Mouse (Mus musculus) midbrain, embryonic 15.5 days (tissue): Measurements from ENCODE around the gene Ykt6. TPM values are rescaled to one million over a fixed set of nuclear protein-coding genes. Genes with fewer than 3 reads are reported as not detected.

Source experiments
- ATAC-seq: fragments of 200-750 bp; cut with Nextera tagmentation; replicated peaks from 2 replicates; pipeline ENCODE4 v1.8.0; 2017; ENCODE audit warnings: moderate TSS enrichment
- H3K27ac ChIP-seq: fragments of 300-500 bp; sonication (generic); 2 replicates; pipeline ENCODE4 v1.5.1; 2015; ENCODE audit warnings: mild to moderate bottlenecking, inconsistent platforms
- H3K27me3 ChIP-seq: fragments of 300-500 bp; sonication (generic); replicated peaks from 2 replicates; pipeline ENCODE4 v1.6.1; 2015; ENCODE audit warnings: inconsistent platforms
- H3K36me3 ChIP-seq: fragments of 300-500 bp; sonication (generic); replicated peaks from 2 replicates; pipeline ENCODE4 v1.6.1; 2015; ENCODE audit warnings: inconsistent platforms
- H3K4me1 ChIP-seq: fragments of 300-500 bp; sonication (generic); 2 replicates; pipeline ENCODE4 v1.6.1; 2015; ENCODE audit warnings: inconsistent platforms
- H3K4me2 ChIP-seq: fragments of 300-500 bp; sonication (generic); 2 replicates; pipeline ENCODE4 v1.6.1; 2015; ENCODE audit warnings: inconsistent platforms, mild to moderate bottlenecking, moderate library complexity
- H3K4me3 ChIP-seq: fragments of 300-500 bp; sonication (generic); 2 replicates; pipeline ENCODE4 v1.5.1; 2015; ENCODE audit warnings: mild to moderate bottlenecking, inconsistent platforms
- H3K9ac ChIP-seq: fragments of 300-500 bp; sonication (generic); 2 replicates; pipeline ENCODE4 v1.6.1; 2015; ENCODE audit warnings: mild to moderate bottlenecking, inconsistent platforms
- H3K9me3 ChIP-seq: fragments of 300-500 bp; sonication (generic); 2 replicates; pipeline ENCODE4 v1.6.1; 2016; ENCODE audit warnings: inconsistent platforms
- WGBS: fragments of 180-500 bp; shearing (Covaris S2); methylation state at CpG from one replicate; pipeline ENCODE4 v1.1.7; 2015; ENCODE audit warnings: mixed read lengths; 5-methylcytosine and 5-hydroxymethylcytosine counted together
- polyA plus RNA-seq: library from polyadenylated mRNA; unstranded; fragments of >200 nt; fragmentation: Nextera tagmentation; extraction: Ambion mirVana; gene quantifications from 2 replicates; pipeline ENCODE4 v1.2.1, GENCODE M21; 2015

The Ykt6 gene
- polyA plus RNA-seq, 1 experiment from 2014 or later: 96.8 TPM

DNA sequence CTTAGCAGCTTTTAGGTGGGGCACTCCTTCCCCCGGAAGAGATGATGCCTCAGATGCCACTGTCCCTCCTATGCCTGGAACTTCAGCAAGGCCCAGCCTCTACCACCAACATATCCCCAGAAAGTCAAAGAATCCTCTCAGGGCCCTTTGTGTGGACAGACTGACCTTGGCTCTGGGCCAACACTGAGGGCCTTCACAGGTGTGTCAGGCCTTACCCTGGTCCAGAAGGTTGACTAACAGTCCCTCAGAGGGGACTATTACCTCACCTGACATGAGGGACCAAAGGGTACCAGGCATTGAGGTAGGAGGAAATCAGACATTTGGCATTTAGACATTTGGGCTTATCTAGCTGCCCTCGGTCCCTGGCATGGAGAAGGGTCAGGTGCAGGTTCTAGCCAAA is 24.6 kb downstream of the Ykt6 start:
- no peaks in the 10 kb centered on the region for H3K27me3 ChIP-seq
- H3K4me1 ChIP-seq: no peaks in the 10 kb centered on the region
- H3K4me2 ChIP-seq: no peak overlapping the region
- no peak for ATAC-seq
- no peak overlapping the region for H3K9ac ChIP-seq
- H3K27ac ChIP-seq: no peak overlapping the region
- no peaks in the 10 kb centered on the region for H3K9me3 ChIP-seq
- 97% methylated on average over 2 of the region's 2 CpGs for WGBS
- 0 out of 2 replicates have a peak, but pooled peaks cover 13% of the 10 kb centered on the region for H3K36me3 ChIP-seq
- no peak overlapping the region for H3K4me3 ChIP-seq

DNA sequence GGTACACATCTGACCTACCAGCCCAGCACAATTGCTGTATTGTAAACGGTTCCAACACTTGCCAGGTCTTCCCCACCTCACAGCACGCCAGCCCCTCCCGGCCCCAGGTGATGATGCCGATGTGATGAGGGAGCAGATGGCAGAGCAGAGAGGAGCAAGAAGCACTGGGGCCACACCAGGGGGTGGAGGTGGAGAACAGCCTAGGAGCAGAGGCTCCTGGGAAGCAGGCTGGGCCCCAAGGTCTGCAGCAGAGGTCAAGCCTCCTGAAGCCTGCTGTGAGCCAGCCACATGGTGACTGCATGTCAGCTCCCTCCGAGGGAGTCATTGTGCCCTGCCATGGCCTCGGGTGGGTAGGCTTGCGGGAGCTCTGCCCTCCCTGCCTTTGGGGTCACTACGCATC is 25.1 kb downstream of the Ykt6 start:
- Histone ChIP-seq H3K27ac (no peak overlapping the region), H3K4me1 (no peaks in the 10 kb centered on the region), H3K9ac (no peak overlapping the region), H3K4me2 (no peak overlapping the region), H3K9me3 (no peaks in the 10 kb centered on the region), H3K4me3 (no peak overlapping the region), H3K27me3 (no peaks in the 10 kb centered on the region), H3K36me3 (0 out of 2 replicates have a peak, but pooled peaks cover 13% of the 10 kb centered on the region)
- ATAC-seq: no peak
- WGBS: 76% methylated on average over 8 of the region's 8 CpGs

DNA sequence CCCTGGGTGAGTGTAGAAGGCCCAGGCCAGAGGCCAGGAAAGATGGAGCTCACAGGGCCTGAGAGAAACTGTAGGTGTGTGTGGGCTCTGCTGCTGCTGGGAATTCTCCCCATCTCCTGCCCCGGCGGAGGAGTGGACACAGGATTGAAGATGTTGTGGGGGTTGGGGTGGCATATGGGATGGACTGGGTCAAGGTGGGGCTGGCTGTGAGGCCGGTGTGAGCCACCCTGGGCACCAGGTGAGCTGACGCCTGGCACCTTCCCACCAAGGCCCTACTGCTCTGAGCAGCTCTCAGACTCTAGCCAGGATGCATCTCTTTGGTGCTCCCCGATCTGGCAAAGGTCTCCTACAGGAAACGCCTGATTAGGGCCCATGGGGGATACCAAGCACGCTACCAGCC is 25.8 kb downstream of the Ykt6 start:
- ATAC-seq: no peak
- Histone ChIP-seq H3K9ac (no peak overlapping the region), H3K4me2 (no peak overlapping the region), H3K27me3 (no peaks in the 10 kb centered on the region), H3K36me3 (0 out of 2 replicates have a peak, but pooled peaks cover 13% of the 10 kb centered on the region), H3K27ac (no peak overlapping the region), H3K4me1 (no peaks in the 10 kb centered on the region), H3K4me3 (no peak overlapping the region), H3K9me3 (no peaks in the 10 kb centered on the region)
- 92% methylated on average over 7 of the region's 7 CpGs for WGBS

DNA sequence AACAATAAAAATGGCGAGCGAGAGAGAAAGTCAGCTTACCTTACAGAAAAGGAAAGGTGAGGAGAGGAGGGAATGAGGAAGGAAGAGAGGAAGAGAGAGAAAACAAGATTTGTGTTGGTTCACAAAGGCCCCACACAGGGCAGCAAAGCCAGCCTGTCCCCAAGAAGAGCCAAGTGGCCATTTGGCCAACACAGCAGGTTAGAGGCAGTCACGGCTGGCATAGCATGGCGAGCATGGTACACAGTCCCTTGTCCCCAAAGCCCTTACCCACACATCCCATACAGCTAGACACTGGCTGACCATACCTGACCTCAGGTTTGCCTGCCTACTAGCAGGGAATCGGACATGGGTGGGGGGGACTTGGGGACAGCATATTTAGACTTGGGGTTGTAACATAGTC is 28.1 kb downstream of the Ykt6 start:
- no peak overlapping the region for H3K4me2 ChIP-seq
- no peak overlapping the region for H3K9ac ChIP-seq
- no peaks in the 10 kb centered on the region for H3K27me3 ChIP-seq
- H3K4me3 ChIP-seq: no peak overlapping the region
- WGBS: 88% methylated on average over 5 of the region's 5 CpGs
- no peak for ATAC-seq
- no peaks in the 10 kb centered on the region for H3K9me3 ChIP-seq
- no peak overlapping the region for H3K27ac ChIP-seq
- H3K4me1 ChIP-seq: no peaks in the 10 kb centered on the region
- 0 out of 2 replicates have a peak, but pooled peaks cover 5% of the 10 kb centered on the region for H3K36me3 ChIP-seq

DNA sequence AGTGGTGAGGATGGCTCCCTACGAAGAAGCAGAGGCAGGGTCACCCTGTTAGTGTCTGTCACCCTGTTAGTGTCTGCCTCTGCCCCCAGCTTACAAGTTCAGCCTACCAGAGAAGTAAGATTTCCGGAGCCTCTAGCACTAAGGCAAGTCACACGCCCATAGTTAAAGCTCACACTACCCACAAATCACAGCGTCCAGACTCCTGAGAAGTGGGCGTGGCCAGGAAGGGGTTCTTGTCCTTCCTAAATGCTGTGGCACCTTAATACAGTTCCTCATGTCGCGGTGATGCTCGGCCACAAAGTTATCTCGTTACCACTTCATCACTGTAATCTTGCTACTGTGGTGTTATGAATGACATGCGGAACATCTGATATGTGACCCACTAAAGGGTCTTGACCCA is 32.6 kb downstream of the Ykt6 start:
- 85% methylated on average over 10 of the region's 10 CpGs for whole genome bisulfite sequencing
- Histone ChIP-seq H3K27ac (no peak overlapping the region), H3K4me1 (no peaks in the 10 kb centered on the region), H3K9me3 (no peaks in the 10 kb centered on the region), H3K9ac (no peak overlapping the region), H3K4me2 (no peak overlapping the region), H3K4me3 (no peak overlapping the region), H3K27me3 (no peaks in the 10 kb centered on the region), H3K36me3 (peaks cover 4% of the 10 kb centered on the region; the same call in 1 of the 2 replicates)
- ATAC-seq: no peak

DNA sequence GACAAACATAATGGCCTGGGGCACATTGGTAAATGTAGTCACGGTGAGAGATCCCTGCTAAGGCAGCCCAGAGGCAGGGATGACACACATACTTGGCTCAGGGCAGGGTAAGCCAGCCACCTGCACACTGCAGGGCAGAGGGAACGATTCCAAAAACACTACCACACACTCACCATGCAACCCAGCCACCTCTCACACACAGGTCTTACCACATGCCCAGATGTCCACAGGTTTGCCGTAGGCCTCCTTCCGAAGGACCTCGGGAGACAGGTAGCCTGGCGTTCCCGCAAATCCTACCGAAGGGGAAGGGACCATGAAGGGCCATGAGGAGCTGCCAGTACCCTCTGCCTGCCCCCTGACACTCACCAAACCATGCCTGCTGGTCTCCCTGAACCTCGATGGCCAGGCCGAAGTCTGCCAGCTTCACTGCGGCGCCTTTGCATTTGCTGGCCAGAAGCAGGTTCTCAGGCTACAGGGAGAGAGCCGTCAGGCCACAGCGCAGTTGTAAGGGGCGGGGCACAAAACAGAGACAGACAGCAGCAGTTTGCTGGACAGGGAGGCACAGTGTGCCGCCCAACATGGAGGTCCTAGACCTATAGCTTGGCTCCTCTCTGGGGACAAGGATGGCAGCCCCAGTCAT is 34.6 kb downstream of the Ykt6 start:
- Histone ChIP-seq H3K9ac (no peak overlapping the region), H3K36me3 (peaks cover 4% of the 10 kb centered on the region; the same call in 1 of the 2 replicates), H3K4me1 (no peaks in the 10 kb centered on the region), H3K9me3 (no peaks in the 10 kb centered on the region), H3K27ac (no peak overlapping the region), H3K4me2 (no peak overlapping the region), H3K27me3 (no peaks in the 10 kb centered on the region), H3K4me3 (no peak overlapping the region)
- ATAC-seq: no peak
- 86% methylated on average over 16 of the region's 16 CpGs for WGBS

DNA sequence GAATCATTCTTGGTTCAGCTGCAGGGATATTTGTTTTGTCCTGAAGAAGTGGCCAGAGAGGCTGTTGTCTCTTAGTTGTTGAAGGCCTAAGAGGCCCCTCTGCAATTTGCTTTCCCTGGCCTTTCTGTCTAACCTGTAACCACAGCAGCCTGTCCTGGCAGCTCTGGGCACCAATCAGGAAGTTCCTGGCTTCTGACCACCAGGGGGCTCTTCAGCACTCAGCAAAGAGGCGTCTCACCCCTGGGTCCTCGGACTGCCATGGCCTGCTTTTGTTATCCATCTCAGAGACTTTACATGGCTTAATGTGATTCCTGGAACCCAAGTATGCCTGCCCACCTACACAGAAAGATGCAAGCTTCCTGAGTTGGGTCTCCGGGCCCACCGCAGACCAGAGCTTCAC is 35.4 kb downstream of the Ykt6 start:
- no peak for ATAC-seq
- WGBS: 35% methylated on average over 4 of the region's 4 CpGs
- Histone ChIP-seq H3K9ac (no peak overlapping the region), H3K4me3 (no peak overlapping the region), H3K4me1 (no peaks in the 10 kb centered on the region), H3K27me3 (no peaks in the 10 kb centered on the region), H3K9me3 (no peaks in the 10 kb centered on the region), H3K27ac (no peak overlapping the region), H3K36me3 (peaks cover 4% of the 10 kb centered on the region; the same call in 1 of the 2 replicates), H3K4me2 (no peak overlapping the region)

DNA sequence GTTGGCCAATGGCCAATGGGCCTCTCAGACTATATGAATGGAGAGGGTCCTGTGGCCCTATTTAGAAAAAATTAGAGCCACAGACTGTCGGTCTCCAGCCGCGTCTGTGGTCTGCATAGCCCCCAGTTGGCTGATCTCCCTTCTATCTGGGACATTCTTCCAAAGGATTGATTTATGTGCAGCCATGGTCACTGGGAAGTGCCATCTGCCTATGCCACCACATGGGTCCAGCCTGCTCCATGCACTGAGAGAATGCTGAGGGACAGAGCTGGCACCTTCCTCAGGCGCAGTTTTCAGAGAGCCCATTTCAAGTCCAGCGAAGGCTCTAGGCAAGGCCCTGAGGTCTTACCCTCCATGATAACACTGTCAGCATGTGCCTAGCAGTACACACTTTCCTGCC is 38.7 kb downstream of the Ykt6 start:
- Histone ChIP-seq H3K36me3 (peaks cover 4% of the 10 kb centered on the region; the same call in 1 of the 2 replicates), H3K4me3 (no peak overlapping the region), H3K27ac (no peak overlapping the region), H3K9ac (no peak overlapping the region), H3K4me1 (no peaks in the 10 kb centered on the region), H3K27me3 (no peaks in the 10 kb centered on the region), H3K4me2 (no peak overlapping the region), H3K9me3 (no peaks in the 10 kb centered on the region)
- no peak for ATAC-seq
- WGBS: 90% methylated on average over 5 of the region's 5 CpGs

DNA sequence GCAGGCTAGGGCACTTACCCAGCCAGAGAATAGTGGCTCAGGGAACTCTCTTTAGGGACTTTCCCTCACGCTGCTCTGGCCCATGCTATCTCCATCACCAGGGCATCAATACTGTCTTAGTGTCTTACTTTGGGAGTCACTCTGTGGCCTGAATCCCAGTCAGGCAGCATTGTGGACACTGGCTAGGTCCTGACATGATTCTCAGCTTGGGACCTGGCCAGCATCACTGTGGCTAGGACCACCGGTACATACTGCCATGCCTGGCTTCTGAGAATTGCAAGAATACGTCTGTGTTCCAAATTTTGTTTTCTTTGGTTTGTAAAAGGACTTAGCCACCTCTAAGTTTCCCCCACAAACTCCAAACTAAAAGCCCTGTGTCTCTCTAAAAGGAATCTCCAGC is 39.4 kb downstream of the Ykt6 start:
- ATAC-seq: no peak
- Histone ChIP-seq H3K27ac (no peak overlapping the region), H3K9me3 (no peaks in the 10 kb centered on the region), H3K27me3 (no peaks in the 10 kb centered on the region), H3K36me3 (peaks cover 4% of the 10 kb centered on the region; the same call in 1 of the 2 replicates), H3K4me2 (no peak overlapping the region), H3K4me1 (peaks cover 3% of the 10 kb centered on the region; the same call in 1 of the 2 replicates), H3K9ac (no peak overlapping the region), H3K4me3 (no peak overlapping the region)
- 68% methylated on average over 3 of the region's 3 CpGs for WGBS

DNA sequence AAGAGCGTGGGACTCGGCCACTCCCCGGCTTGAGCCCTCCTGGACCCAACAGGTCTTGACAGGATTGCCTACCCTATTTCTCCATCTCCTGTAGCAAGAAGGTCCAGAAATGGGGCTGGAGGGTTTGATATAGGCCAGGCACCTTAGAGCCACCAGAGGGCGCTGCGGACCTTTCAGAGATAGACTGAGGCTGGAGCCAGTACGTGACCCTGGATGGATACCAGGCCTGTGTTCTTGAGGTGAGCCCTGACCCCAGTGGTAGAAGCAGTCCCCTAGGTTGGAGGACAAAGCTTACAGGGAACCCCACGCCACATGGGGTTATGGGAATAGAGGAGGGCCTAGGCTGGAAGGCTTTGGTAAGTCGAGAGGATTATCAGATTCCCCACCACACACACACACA is 40.5 kb downstream of the Ykt6 start:
- Histone ChIP-seq H3K27me3 (no peaks in the 10 kb centered on the region), H3K4me2 (no peak overlapping the region), H3K9me3 (no peaks in the 10 kb centered on the region), H3K36me3 (peaks cover 4% of the 10 kb centered on the region; the same call in 1 of the 2 replicates), H3K4me3 (no peak overlapping the region), H3K4me1 (peaks cover 12% of the 10 kb centered on the region), H3K27ac (no peak overlapping the region), H3K9ac (no peak overlapping the region)
- ATAC-seq: peak; percentile 62
- WGBS: 17% methylated on average over 8 of the region's 8 CpGs

DNA sequence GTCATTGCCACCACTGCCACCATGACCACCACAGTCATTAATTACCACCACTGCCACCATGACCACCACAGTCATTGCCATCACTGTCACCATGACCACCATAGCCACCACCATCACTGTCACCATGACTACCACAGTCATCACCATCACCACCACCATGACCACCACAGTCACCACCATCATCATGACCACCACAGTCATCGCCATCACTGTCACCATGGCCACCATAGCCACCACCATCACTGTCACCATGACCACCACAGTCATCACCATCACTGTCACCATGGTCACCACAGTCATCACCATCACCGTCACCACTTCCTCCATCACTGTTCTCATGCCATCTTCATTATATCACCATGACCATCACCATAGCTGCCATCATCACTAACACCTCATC is 43.0 kb downstream of the Ykt6 start:
- no peak overlapping the region for H3K4me3 ChIP-seq
- H3K9me3 ChIP-seq: no peaks in the 10 kb centered on the region
- no peak overlapping the region for H3K9ac ChIP-seq
- 98% methylated on average over 2 of the region's 2 CpGs for WGBS
- H3K4me2 ChIP-seq: no peak overlapping the region
- no peaks in the 10 kb centered on the region for H3K36me3 ChIP-seq
- H3K4me1 ChIP-seq: peaks cover 15% of the 10 kb centered on the region
- H3K27ac ChIP-seq: no peak overlapping the region
- no peaks in the 10 kb centered on the region for H3K27me3 ChIP-seq
- ATAC-seq: no peak

DNA sequence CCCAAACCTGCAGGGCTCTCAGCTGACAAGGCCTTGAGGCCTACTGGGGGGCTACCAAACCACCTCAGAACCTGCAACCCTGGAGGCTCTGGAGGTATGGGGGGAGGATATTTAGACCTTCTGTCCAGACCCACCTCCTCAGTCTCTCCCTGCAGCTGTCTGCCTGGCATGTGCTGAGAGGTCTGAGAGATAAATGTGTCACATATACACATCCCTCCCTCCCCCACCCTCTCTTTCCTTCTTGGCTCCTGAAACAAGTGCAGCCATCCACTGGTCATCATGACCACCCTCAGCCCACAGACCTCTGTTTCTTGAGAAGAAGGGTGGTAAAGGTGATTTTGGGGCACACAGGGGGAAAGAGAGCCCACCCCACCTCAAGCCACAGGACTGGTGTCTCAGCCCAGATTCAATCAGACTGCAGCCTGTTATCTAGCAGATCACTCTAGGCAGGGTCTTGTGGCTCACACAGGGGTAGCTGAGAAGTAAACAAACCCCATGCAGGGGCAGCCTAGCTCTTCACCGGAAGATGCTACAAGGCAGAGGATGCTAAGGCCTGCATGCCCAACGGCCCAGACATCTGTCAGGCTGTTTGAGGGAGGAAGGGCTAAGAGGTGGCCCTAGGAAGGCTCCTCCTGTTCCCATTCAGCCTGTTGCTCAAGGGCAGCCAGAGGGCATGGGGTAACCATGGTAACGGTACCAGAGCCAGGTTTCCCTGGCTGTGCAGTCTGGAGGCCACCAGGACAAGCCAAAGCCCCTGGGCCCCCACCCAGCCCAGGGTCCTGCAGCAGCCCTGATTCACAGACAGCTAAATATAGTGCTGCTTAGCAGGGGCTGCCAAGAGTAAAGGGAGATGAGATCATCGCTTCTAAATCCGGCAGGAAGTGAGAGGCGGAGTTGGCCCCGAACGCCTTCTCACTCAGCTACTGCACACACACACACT is 44.6 kb downstream of the Ykt6 start:
- Histone ChIP-seq H3K4me3 (no peak overlapping the region), H3K4me2 (no peak overlapping the region), H3K4me1 (peaks cover 15% of the 10 kb centered on the region), H3K9ac (no peak overlapping the region), H3K27ac (peak overlapping the region; percentile 54), H3K36me3 (no peaks in the 10 kb centered on the region), H3K9me3 (no peaks in the 10 kb centered on the region), H3K27me3 (peaks cover 7% of the 10 kb centered on the region; the same call in 1 of the 2 replicates)
- 20% methylated on average over 8 of the region's 8 CpGs for WGBS
- ATAC-seq: peak; percentile 79
